In genomic region chr5:38219771-38220307, GRCm38 (mm10) we compare ENCODE assay signal across 8 mouse cellular contexts. TPM values are rescaled to one million over a fixed set of nuclear protein-coding genes. Genes with fewer than 3 reads are reported as not detected.
DNase-seq lines count a peak whose midpoint lies in the region; ATAC-seq and TF ChIP-seq lines count a peak whose summit lies in the region.

No protein-coding gene starts in this region.

- no peak for TF ChIP-seq EP300 in heart, postnatal 0 days (IDR thresholded peaks at IDR 0.05; ENCODE audit: low read depth)

- no peaks in the 10 kb centered on the region for H3K27me3 ChIP-seq in heart, postnatal 0 days (ENCODE audit: control insufficient read depth, insufficient read depth, low read length)
- H3K27me3 ChIP-seq in forebrain, embryonic 10.5 days (ENCODE audit: poor library complexity, severe bottlenecking) = no peaks in the 10 kb centered on the region
- H3K27me3 ChIP-seq in limb, embryonic 11.5 days (ENCODE audit: control insufficient read depth, insufficient read depth, low read length) = no peaks in the 10 kb centered on the region
- no peaks in the 10 kb centered on the region for H3K27me3 ChIP-seq in midbrain, embryonic 14.5 days (ENCODE audit: control insufficient read depth, insufficient read depth, low read length)

- H3K9me3 ChIP-seq in heart, postnatal 0 days (replicated peaks; ENCODE audit: control insufficient read depth, low read length) = no peaks in the 10 kb centered on the region
- no peaks in the 10 kb centered on the region for H3K9me3 ChIP-seq in forebrain, embryonic 10.5 days
- no peaks in the 10 kb centered on the region for H3K9me3 ChIP-seq in limb, embryonic 11.5 days (ENCODE audit: control insufficient read depth, low read length)
- no peaks in the 10 kb centered on the region for H3K9me3 ChIP-seq in midbrain, embryonic 14.5 days (ENCODE audit: control insufficient read depth, low read length)

- peak overlapping the region; percentile 54 for H3K27ac ChIP-seq in heart, postnatal 0 days (ENCODE audit: low read depth)
- H3K27ac ChIP-seq in forebrain, embryonic 10.5 days = peak overlapping the region; percentile 91
- H3K27ac ChIP-seq in limb, embryonic 11.5 days (replicated peaks; ENCODE audit: low read depth, low read length) = no peak overlapping the region
- peak overlapping the region; percentile 84 for H3K27ac ChIP-seq in midbrain, embryonic 14.5 days (replicated peaks; ENCODE audit: low read depth, low read length)

- H3K4me3 ChIP-seq in heart, postnatal 0 days (ENCODE audit: low read depth, low read length) = peak overlapping the region; percentile 85
- H3K4me3 ChIP-seq in forebrain, embryonic 10.5 days = peak overlapping the region; percentile 87
- H3K4me3 ChIP-seq in limb, embryonic 11.5 days (ENCODE audit: low read depth, low read length) = peak overlapping the region; percentile 96
- peak overlapping the region; percentile 84 for H3K4me3 ChIP-seq in midbrain, embryonic 14.5 days (replicated peaks; ENCODE audit: low read depth, low read length)

- H3K36me3 ChIP-seq in heart, postnatal 0 days (replicated peaks; ENCODE audit: control insufficient read depth, insufficient read depth, low read length) = peaks cover 11% of the 10 kb centered on the region; the same call in 1 of the 2 replicates
- H3K36me3 ChIP-seq in forebrain, embryonic 10.5 days (replicated peaks) = peaks cover 42% of the 10 kb centered on the region
- 0 out of 2 replicates have a peak, but pooled peaks cover 2% of the 10 kb centered on the region for H3K36me3 ChIP-seq in limb, embryonic 11.5 days (ENCODE audit: control insufficient read depth, insufficient read depth, low read length)
- H3K36me3 ChIP-seq in midbrain, embryonic 14.5 days (ENCODE audit: control insufficient read depth, insufficient read depth, low read length) = peaks cover 20% of the 10 kb centered on the region

- TF ChIP-seq CTCF in heart, postnatal 0 days (IDR thresholded peaks at IDR 0.05; ENCODE audit: low read depth) = no peak

- peak; percentile 69 for ATAC-seq in heart, postnatal 0 days (ENCODE audit: insufficient read depth, low read depth)
- ATAC-seq in limb, embryonic 11.5 days (ENCODE audit: insufficient number of reproducible peaks, low FRiP score, low TSS enrichment, low read depth) = peak; percentile 73
- ATAC-seq in midbrain, embryonic 14.5 days (ENCODE audit: low FRiP score, low TSS enrichment) = peak; percentile 77

- peak overlapping the region; percentile 76 for H3K9ac ChIP-seq in heart, postnatal 0 days (replicated peaks; ENCODE audit: low read depth, low read length)
- peak overlapping the region; percentile 75 for H3K9ac ChIP-seq in limb, embryonic 11.5 days (ENCODE audit: low read length)
- peak overlapping the region; percentile 88 for H3K9ac ChIP-seq in midbrain, embryonic 14.5 days (replicated peaks; ENCODE audit: low read length)

- DNase-seq in heart, postnatal 0 days (ENCODE audit: low spot score) = peak; percentile 12
- DNase-seq in heart, postnatal 36 days = no peak
- peak; percentile 54 for DNase-seq in MN1 (ENCODE audit: low spot score)
- DNase-seq in forebrain, embryonic 10.5 days (ENCODE audit: extremely low spot score, low spot score) = no peak
- DNase-seq in limb, embryonic 11.5 days (ENCODE audit: low spot score) = no peak
- DNase-seq in midbrain, embryonic 14.5 days = no peak
- no peak for DNase-seq in urinary bladder, postnatal 10 days (ENCODE audit: low spot score)
- no peak for DNase-seq in cerebellum, postnatal 36 days

- H3K4me1 ChIP-seq in heart, postnatal 0 days (ENCODE audit: control insufficient read depth, insufficient read depth) = peaks cover 16% of the 10 kb centered on the region
- H3K4me1 ChIP-seq in forebrain, embryonic 10.5 days = peaks cover 31% of the 10 kb centered on the region
- H3K4me1 ChIP-seq in limb, embryonic 11.5 days (ENCODE audit: control insufficient read depth, insufficient read depth, low read length) = peaks cover 9% of the 10 kb centered on the region; the same call in 1 of the 2 replicates
- peaks cover 16% of the 10 kb centered on the region for H3K4me1 ChIP-seq in midbrain, embryonic 14.5 days (ENCODE audit: control insufficient read depth, insufficient read depth, low read length)

- peak overlapping the region; percentile 75 for H3K4me2 ChIP-seq in heart, postnatal 0 days (ENCODE audit: low read depth, low read length)
- H3K4me2 ChIP-seq in limb, embryonic 11.5 days (ENCODE audit: low read depth, severe bottlenecking) = peak overlapping the region; percentile 81
- peak overlapping the region; percentile 89 for H3K4me2 ChIP-seq in midbrain, embryonic 14.5 days (ENCODE audit: low read length)

- intact Hi-C loops in heart, postnatal 36 days (cut with DNase I) = loop anchor here (5.0 kb wide), 1 partner anchor 37 kb away; no protein-coding TSS in a partner anchor

- WGBS in heart, postnatal 0 days = under 1% methylated on average over 31 of the region's 35 CpGs
- WGBS in forebrain, embryonic 10.5 days = 1% methylated on average over 35 of the region's 35 CpGs
- WGBS in limb, embryonic 11.5 days = under 1% methylated on average over 35 of the region's 35 CpGs
- 1% methylated on average over 35 of the region's 35 CpGs for WGBS in midbrain, embryonic 14.5 days

RNA-seq across cellular contexts. Expression of gene Zbtb49, which starts 0.4 kb away (rescaled TPM):
- 6.4 and 15.3 TPM in 2 replicates for total RNA-seq in heart, postnatal 0 days (2014; rRNA removed; ENCODE audit: low replicate concordance)
- polyA plus RNA-seq in heart, postnatal 0 days (2015; fragmentation: Nextera tagmentation; extraction: Ambion mirVana) = 4.4 TPM in 2 replicates
- 1 to 10 TPM; 3.9 to 4.4 TPM for total RNA-seq in heart, postnatal 36 days (2021)
- polyA plus RNA-seq in forebrain, embryonic 10.5 days (2016; fragmentation: Nextera tagmentation; extraction: Ambion mirVana) = 16.0 and 18.0 TPM in 2 replicates
- 15.3 and 19.1 TPM in 2 replicates for polyA plus RNA-seq in limb, embryonic 11.5 days (2014; fragmentation: Nextera tagmentation; extraction: Ambion mirVana)
- polyA plus RNA-seq in midbrain, embryonic 14.5 days (2014; fragmentation: Nextera tagmentation; extraction: Ambion mirVana) = 18.8 and 24.6 TPM in 2 replicates

RNA-seq across cellular contexts. Expression of gene Lyar, which starts 0.4 kb away (rescaled TPM):
- total RNA-seq in heart, postnatal 0 days (2014; rRNA removed; ENCODE audit: low replicate concordance) = 5.6 and 13.6 TPM in 2 replicates
- polyA plus RNA-seq in heart, postnatal 0 days (2015; fragmentation: Nextera tagmentation; extraction: Ambion mirVana) = 36.5 and 42.1 TPM in 2 replicates
- total RNA-seq in heart, postnatal 36 days (2021) = 10 to 100 TPM; 18.7 to 19.0 TPM
- 191 and 208 TPM in 2 replicates for polyA plus RNA-seq in forebrain, embryonic 10.5 days (2016; fragmentation: Nextera tagmentation; extraction: Ambion mirVana)
- polyA plus RNA-seq in limb, embryonic 11.5 days (2014; fragmentation: Nextera tagmentation; extraction: Ambion mirVana) = 146 and 152 TPM in 2 replicates
- 37.7 and 41.9 TPM in 2 replicates for polyA plus RNA-seq in midbrain, embryonic 14.5 days (2014; fragmentation: Nextera tagmentation; extraction: Ambion mirVana)

RNA-seq across cellular contexts. Expression of gene Tmem128, which starts 40.1 kb away (rescaled TPM):
- total RNA-seq in heart, postnatal 0 days (2014; rRNA removed; ENCODE audit: low replicate concordance) = 46.9 and 92.8 TPM in 2 replicates
- 48.0 and 50.8 TPM in 2 replicates for polyA plus RNA-seq in heart, postnatal 0 days (2015; fragmentation: Nextera tagmentation; extraction: Ambion mirVana)
- total RNA-seq in heart, postnatal 36 days (2021) = 10 to 100 TPM; 15.6 to 15.8 TPM
- 75.5 and 79.5 TPM in 2 replicates for polyA plus RNA-seq in forebrain, embryonic 10.5 days (2016; fragmentation: Nextera tagmentation; extraction: Ambion mirVana)
- 74.2 and 79.9 TPM in 2 replicates for polyA plus RNA-seq in limb, embryonic 11.5 days (2014; fragmentation: Nextera tagmentation; extraction: Ambion mirVana)
- polyA plus RNA-seq in midbrain, embryonic 14.5 days (2014; fragmentation: Nextera tagmentation; extraction: Ambion mirVana) = 114 and 120 TPM in 2 replicates

RNA-seq across cellular contexts. Expression of gene Otop1, which starts 55.9 kb away (rescaled TPM):
- not detected in 2 replicates for total RNA-seq in heart, postnatal 0 days (2014; rRNA removed; ENCODE audit: low replicate concordance)
- polyA plus RNA-seq in heart, postnatal 0 days (2015; fragmentation: Nextera tagmentation; extraction: Ambion mirVana) = not detected in 2 replicates
- total RNA-seq in heart, postnatal 36 days (2021) = 1 to 10 TPM in 1 of 2 experiments, under 1 TPM in 1; 0.16 to 1.1 TPM
- 0.04 TPM in 1 of 2 replicates, not detected in the other for polyA plus RNA-seq in forebrain, embryonic 10.5 days (2016; fragmentation: Nextera tagmentation; extraction: Ambion mirVana)
- 0.28 and 0.40 TPM in 2 replicates for polyA plus RNA-seq in limb, embryonic 11.5 days (2014; fragmentation: Nextera tagmentation; extraction: Ambion mirVana)
- polyA plus RNA-seq in midbrain, embryonic 14.5 days (2014; fragmentation: Nextera tagmentation; extraction: Ambion mirVana) = not detected in 2 replicates

Comparison
In these comparisons a context has a peak if more than half of its experiments do, and no peak if none do; other contexts are left out.
1. DNase-seq: peak in heart, postnatal 0 days (single experiment) and MN1 (single experiment); none in heart, postnatal 36 days (0 of 2), forebrain, embryonic 10.5 days (single experiment), limb, embryonic 11.5 days (single experiment), midbrain, embryonic 14.5 days (single experiment), urinary bladder, postnatal 10 days (single experiment) and cerebellum, postnatal 36 days (0 of 2).
2. Peak in every context shown above with its lines, with median percentiles within 50 percentile points of each other: ATAC-seq, H3K4me2 ChIP-seq, H3K4me3 ChIP-seq and H3K9ac ChIP-seq.